Mouse (Mus musculus) kidney, adult 2 months (tissue): Measurements from ENCODE around the gene Psmc5.

ENCODE experiments used
- CTCF ChIP-seq: fragments of 200-500 bp; conservative IDR thresholded peaks from 2 replicates; pipeline ENCODE4 v1.5.1; 2011; ENCODE audit warnings: low read depth, mild to moderate bottlenecking, control low read depth, low read length, moderate library complexity, mixed read lengths; ENCODE audit not compliant: insufficient read depth, insufficient read length
- POLR2A ChIP-seq: fragments of 200-500 bp; IDR thresholded peaks from one replicate; pipeline ENCODE4 v1.6.1; 2011; ENCODE audit warnings: low read depth, low read length, control low read depth

DNA sequence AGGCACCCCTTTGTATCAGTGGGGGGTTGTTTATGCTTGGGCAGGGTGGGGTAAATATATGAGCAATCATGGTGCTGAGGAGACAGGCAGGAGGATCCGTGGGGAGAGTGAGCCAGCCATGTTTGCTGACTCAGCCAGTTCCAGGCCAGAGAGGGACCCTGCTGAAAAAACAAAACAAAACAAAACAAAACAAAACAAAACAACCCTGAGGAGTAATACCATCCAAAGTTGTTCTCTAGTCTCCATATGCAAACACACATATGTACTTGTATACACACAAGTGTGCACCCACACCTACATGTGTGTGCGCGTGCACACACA lies 50.1 kb downstream of the Psmc5 start:
- TF ChIP-seq CTCF (no peak), POLR2A (no peak)
